Mouse (Mus musculus) splenic B cell, adult 2 months (primary cell): Measurements from ENCODE around the gene Amigo1.
A peak's percentile ranks its signal among the peaks of the same experiment; 100 is the strongest.

Experiments
- DNase-seq: peaks from one replicate; pipeline ENCODE4 v3.0.0-alpha.2; 2011; ENCODE audit warnings: low read depth, low spot score
- H3K27me3 ChIP-seq: 2 replicates; pipeline ENCODE4 v1.6.1; 2012; ENCODE audit warnings: mild to moderate bottlenecking, low read length, moderate library complexity, mixed read lengths; ENCODE audit not compliant: control insufficient read depth, poor library complexity, insufficient read depth, severe bottlenecking
- H3K36me3 ChIP-seq: 2 replicates; pipeline ENCODE4 v1.6.1; 2012; ENCODE audit warnings: mild to moderate bottlenecking, low read length, moderate library complexity, mixed read lengths; ENCODE audit not compliant: control insufficient read depth, poor library complexity, insufficient read depth, severe bottlenecking

Amigo1 gene

DNA sequence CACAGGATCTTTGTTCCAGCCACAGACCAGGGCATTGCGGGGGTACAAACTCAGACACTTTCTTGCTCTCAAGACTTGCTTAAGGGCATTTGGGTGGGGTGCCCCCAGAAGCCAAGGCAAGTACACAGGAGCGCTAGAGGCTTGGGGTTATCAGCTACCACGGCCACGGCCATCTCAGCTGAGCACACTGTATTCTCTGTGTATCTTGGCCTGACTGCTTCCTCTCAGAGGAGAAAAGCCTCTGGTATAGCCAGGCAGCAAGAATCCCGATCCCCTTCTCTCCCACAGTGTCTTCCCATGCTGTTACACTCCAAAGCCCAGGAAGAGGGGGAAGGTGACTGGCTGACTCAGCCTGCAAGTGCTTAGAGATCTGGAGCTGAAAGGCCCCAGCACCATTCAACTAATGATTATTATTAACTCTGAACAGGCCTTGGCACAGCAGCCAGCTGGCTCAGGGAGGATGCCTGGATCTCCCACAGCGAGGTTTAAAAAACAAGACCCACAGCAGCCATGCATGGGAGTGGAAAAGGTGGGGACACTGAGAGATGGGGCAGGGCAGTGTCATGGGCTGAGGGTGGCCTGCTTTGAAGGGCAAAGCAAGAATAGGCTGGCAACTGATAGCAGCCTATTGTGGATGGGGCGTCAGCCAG, 9.9 kb downstream of the Amigo1 start:
- Histone ChIP-seq H3K27me3 (no peaks in the 10 kb centered on the region), H3K36me3 (0 out of 2 replicates have a peak, but pooled peaks cover 2% of the 10 kb centered on the region)
- no peak for DNase-seq

DNA sequence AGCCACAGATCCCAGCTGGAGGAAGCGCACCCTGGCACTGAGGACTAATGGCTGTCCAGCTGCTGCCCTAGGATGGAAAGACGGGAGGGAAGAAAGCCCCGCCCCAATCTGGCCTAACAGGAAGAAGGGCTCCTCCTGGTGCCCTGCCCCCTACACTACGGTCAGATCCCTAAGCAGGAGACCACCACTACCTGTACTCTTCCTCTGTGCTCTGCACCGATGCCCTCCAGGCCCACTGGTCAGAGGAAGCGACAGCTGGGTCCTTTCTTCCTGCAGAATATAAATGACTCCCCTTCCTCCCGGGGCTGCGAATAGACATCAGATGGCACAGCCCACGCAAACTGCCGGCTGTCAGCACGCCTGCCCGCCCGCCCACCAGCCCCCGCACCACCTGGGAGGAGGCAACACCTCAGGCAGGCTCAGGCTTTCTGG, 10.9 kb downstream of the Amigo1 start:
- DNase-seq = no peak
- Histone ChIP-seq H3K27me3 (no peaks in the 10 kb centered on the region), H3K36me3 (0 out of 2 replicates have a peak, but pooled peaks cover 2% of the 10 kb centered on the region)

DNA sequence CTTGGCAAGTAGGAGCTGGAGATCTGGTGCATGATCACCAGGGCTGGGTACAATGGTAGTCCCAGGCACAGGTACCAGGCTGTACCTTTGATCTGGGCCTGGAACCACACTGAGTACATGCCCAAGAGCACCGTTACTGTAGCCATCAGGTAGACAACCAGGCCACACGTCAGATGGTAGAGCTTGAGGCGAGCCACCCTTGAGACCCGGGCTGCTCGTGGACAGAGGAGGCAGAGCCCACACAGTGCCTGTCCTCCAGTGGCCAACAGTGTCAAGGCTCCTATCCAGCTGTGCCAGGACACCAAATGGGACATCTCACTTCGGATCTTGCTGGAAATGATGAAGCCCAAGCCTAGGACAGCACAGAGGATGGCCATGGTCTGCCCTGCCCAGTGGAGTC, 13.1 kb downstream of the Amigo1 start:
- DNase-seq = no peak
- peaks cover 2% of the 10 kb centered on the region; the same call in 1 of the 2 replicates for H3K36me3 ChIP-seq
- no peaks in the 10 kb centered on the region for H3K27me3 ChIP-seq

DNA sequence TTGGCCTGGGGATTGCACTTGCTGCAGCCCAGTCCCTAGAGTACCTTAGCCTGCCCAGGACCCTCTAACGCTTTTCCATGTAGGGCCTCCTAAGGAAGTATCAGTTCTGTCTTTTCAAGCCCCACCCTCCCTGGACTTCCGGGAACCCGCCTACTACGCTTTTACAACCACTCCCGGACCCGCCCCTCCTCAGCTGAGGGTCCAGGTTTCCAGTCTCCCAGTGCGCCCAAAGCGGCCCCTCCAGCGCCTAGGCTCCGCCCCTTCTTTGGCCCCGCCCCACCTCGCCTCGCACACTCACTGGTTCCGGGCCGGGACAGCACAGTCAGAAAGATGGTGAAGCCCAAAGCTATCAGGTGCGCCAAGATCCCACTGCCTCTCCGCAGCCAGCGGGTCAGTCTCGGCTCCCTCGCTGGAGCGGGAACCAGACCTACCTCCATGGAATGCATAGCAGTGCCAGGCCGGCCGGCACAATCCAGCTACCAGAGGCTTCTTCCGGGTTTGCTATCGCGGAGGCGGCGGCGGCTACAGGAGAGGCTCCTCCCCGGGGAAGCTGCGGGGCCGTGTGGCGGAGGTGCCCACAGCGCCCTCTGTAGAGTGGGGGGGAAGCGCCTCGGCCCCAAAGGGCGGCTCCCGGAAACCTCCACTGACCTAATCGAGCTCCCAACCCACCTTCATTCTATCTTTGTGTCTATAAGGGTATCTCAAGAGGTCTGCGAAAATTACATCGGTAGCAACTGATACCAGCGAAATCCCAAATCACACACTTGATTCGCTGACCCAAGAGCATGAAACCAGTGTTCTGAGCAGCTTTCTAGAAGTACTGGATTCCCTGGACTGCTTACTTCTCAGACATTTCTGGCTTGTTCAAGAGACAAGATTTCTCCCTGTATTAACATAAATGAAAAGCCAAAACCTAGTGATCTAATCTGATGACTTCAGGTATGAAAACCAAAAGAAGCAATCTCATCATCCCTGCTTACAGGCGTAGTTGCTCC, 14.5 kb downstream of the Amigo1 start, which contains the start of gene Cyb561d1:
TSS of gene Cyb561d1 (minus strand) at position 884 of the 995 bp plus-strand sequence.
- no peaks in the 10 kb centered on the region for H3K27me3 ChIP-seq
- peaks cover 4% of the 10 kb centered on the region; the same call in 1 of the 2 replicates for H3K36me3 ChIP-seq
- DNase-seq = peak; percentile 91

DNA sequence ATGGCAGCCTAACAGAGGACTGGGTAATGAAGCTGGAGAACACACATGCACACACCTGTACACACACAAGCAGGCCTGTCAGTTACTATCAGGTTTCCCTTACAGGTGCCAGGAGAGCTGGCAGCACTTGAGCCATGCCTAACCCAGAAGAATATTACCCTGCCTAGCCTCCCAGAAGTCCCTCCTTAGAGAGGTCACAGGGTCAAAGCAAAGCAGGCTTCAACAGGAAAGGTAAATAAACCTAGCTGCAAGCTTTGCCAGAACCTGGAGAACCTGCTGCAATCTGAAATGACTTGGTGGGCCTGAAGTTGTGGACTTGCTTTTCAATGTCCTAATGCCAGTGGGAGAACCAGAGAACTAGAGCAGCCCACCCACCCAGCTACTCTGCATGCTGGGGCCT, 16.4 kb downstream of the Amigo1 start:
- Histone ChIP-seq H3K36me3 (peaks cover 4% of the 10 kb centered on the region; the same call in 1 of the 2 replicates), H3K27me3 (no peaks in the 10 kb centered on the region)
- DNase-seq = no peak

DNA sequence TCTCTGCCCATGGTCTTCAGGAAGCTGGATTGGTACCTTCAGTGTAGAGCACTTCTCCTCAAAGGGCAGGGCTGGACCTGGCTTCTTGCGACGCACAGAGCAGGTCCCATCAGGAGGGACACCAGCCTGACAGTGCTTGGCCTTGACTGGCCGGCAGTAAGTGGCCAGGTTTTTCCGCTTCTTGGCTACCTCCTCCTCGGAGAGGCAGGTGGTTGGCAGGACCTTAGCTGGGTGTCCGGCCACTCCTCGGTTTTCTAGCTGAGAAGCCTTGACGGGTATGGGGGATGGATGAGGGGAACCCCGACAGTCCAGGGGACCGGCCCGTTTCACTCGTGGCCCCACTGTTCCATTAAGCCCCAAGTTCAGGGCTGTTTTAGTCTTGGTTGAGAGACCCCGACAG, 17.1 kb downstream of the Amigo1 start:
- Histone ChIP-seq H3K27me3 (no peaks in the 10 kb centered on the region), H3K36me3 (peaks cover 3% of the 10 kb centered on the region)
- DNase-seq = no peak

DNA sequence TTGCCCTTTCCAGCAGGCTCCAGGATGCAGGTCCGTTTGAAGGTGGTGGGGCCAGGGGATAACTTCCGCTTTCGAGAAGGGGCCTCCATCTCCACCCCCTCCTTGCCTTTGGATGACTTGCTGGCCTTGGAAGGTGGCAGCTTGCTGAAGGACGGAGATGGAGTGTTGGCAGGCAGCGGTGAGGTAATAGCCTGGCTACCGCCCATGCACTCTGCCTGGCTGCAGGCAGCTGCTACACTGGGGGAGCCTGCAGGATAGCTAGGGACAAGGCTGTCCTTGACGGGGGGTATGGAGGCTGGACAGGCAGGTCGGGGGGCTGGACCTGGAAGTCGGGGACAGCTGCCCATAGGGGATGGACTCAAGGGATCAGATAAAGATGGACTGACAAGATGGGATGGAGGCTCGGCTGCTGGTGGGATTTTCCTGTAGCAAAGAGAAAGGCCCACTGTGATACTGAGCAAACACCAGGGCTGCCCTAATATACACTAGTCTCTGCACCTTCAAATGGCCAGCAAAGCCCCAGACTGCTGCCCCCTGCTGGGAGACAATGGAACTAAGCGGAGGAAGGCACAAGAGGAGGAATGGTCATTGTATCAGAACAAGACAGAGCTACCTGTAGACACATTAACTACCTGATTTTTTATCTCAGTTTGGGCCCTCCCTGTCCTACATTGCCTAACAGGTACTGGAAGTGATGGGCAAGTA, 17.6 kb downstream of the Amigo1 start:
- DNase-seq = peak; percentile 84

DNA sequence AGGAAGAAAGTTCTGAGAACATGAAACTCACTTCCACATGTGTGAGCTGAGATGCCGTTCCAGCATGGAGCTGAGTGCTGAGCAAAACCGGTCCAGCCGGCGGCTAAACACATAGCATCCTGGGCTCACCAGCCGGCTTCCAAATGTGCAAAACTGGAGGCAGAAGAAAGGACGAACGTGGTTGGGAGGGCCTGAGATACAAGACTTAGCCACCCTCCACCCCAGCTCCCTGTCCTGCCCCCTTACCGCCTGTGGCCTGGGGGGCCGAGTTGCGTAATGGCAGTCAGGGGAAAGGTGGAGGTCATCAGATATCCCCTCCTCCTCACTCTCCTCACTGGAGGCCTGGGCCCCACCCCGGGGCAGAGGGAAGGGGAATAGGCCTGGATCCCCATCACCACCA, 18.3 kb downstream of the Amigo1 start:
- H3K36me3 ChIP-seq = peaks cover 2% of the 10 kb centered on the region
- DNase-seq = no peak
- no peaks in the 10 kb centered on the region for H3K27me3 ChIP-seq

More for the DNA sequence above, 17.6 kb downstream of the Amigo1 start:
- H3K36me3 ChIP-seq = peaks cover 2% of the 10 kb centered on the region
- no peaks in the 10 kb centered on the region for H3K27me3 ChIP-seq

DNA sequence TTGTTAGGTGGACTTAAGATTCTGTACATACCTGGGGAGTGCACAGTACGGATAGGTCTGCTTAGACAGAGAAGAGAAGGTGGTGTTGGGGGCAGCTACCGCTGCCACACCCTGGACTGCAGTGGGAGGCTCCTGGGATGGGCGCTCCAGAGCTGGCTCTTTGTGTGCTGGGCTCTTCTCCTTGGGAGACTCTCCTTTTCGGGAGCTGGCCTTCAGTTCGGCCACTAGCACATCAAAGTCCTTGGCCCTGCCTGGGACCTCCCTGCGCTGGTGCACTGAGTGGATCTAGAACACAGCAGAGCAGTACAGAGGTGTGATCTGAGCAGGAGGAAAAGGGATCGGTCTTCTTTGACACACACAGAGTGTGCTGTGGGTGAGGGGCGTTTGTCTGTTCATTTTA, 19.5 kb downstream of the Amigo1 start:
- DNase-seq = no peak
- Histone ChIP-seq H3K36me3 (peaks cover 2% of the 10 kb centered on the region), H3K27me3 (no peaks in the 10 kb centered on the region)

DNA sequence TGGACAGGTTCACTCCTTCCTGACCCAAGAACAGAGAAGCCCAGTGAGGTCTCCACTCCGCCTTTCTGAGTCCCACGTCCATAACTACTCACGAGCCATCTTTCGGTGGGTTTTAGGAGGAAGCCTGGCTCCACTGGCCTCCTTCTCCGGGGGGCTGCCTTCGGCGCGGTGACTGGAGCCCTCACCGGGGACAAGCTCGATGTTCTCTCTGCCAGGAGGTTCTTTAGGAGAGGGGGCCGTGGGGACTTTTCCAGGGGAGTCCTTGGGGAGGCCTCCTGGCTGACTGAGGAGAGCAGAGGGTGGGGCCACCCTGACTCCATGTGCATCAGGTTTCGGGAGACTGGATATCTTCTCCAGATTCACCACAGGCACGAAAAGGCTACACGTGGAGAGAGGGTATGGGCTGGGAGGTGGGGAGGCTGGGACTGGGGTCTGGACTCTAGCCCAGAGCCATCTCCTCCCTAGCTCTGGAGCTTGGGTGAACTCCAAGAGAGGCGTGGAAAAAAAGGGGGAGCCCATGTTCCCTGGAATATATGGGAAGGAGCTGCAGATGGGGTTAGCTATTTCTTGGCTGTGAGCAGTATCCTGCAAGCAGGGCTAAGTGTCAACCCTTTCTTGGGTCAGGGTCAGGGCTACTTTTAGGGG, 20.7 kb downstream of the Amigo1 start:
- H3K36me3 ChIP-seq = peaks cover 2% of the 10 kb centered on the region
- no peak for DNase-seq
- H3K27me3 ChIP-seq = no peaks in the 10 kb centered on the region

DNA sequence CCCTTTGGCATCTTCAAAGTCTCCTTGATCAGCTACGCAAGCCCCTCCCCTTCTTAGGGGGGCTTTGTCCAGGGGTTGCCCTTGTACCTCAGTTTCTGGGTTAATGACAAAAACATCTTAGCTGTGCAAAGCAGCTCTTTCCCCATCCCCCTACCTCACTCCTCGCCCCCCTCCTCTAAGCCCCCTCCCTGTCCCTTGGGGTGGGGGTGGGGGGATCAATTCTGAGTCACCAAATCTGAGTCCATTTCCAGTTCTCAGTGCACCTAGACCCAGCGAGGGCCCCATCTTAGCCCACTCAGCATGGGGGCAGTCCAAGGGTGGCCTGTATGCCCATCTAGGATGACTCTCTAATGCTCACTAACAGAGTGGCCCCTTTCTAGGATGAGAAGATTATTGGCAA, 22.9 kb downstream of the Amigo1 start:
- no peaks in the 10 kb centered on the region for H3K27me3 ChIP-seq
- peaks cover 2% of the 10 kb centered on the region for H3K36me3 ChIP-seq
- DNase-seq = no peak

DNA sequence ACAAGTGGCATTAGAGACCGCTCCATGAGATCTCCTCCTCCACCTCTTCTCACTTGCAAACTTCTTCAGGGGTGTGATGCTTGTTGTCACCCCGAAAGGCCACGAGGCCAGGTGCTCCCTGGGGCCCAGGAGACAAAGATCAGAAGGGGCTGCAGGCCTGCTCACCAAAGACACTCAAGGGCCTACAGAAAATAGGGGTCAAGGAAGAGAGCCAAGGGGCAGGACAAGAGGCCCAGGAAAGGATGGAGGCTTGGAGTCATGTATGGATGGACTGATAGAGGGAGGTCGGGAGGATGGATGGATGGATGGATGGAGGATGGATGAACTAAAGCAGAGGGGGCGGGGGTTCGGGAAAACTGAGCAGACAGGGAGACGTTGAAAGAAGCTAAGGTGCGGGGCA, 23.4 kb downstream of the Amigo1 start:
- H3K36me3 ChIP-seq = peaks cover 2% of the 10 kb centered on the region
- DNase-seq = no peak
- no peaks in the 10 kb centered on the region for H3K27me3 ChIP-seq

DNA sequence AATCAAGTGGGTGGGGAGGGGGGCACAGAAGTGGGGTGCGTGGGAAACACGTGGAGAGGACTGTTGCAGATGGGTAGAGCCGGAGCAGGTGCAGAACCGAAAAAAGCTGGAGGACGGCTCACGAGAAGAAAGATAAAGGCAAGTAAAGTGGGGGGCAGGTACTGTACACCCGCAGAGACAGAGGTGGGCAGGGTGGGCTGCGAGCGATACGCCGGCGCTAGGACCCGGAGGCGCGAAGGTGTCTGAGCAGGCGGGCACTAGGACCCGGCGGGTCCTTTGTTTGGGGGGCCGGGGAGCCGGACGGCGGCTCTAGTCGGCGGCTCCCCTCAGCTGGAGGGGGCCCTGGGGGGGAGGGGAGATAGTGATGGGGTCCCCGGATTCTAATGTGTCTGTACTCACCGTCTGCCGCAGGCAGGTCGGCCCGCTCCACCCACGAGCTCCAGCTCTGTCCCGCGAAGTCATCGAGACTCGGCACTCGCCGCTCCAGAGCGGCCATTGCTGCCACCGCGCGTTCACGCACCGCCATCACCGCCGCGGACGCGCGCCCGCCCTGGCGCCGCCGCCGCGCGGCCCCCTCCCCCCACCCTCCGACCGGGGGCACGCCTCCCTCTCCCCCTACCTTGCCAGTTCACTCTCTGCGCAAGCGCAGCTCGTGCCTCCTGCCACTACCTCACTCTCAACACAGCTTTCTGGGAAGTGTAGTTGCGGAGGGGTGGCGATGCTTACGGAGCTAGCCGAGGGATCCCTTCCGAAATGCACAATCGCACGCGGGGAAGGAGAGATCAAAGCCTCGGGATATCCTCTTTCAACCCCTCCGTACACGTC, 24.0 kb downstream of the Amigo1 start:
- peak; percentile 97 for DNase-seq
- H3K36me3 ChIP-seq = peaks cover 2% of the 10 kb centered on the region
- no peaks in the 10 kb centered on the region for H3K27me3 ChIP-seq
